Mouse (Mus musculus) T-cell, adult 2 months (primary cell): Measurements from ENCODE around the gene Serpinb9c.
"Not testable (repeated sequence)": the region's sequence is repeated elsewhere in the genome, so short reads cannot be mapped to it uniquely, and the experiment has no call there.

Source experiments
- DNase-seq: peaks from one replicate; pipeline ENCODE4 v3.0.0; 2022; ENCODE audit warnings: low spot score

Serpinb9c gene

GRCm38 (mm10) chr13:33159642-33160041 is at the start of gene Serpinb9c:
Gene Serpinb9c, minus strand, starts transcription at chr13:33159742.
- DNase-seq: no peak

DNA sequence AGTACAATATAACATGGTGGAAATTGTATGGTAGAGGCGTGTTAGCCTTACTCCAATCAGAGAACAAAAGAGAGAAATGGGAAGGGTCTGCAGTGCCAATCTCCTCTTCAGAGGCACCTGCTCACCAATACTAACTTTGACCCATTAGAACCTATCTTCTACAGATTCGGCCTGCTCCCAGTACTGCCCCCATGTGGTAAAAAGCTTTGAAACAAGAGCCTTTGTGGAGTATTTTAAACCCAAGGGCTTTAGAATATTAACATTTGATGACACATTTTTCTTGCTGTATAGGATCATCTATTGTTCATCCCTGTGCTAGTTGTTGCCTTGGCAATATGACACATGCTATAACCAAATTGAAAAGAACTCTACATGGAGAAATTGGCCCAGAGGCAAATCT is 40.2 kb upstream of the Serpinb9c start:
- no peak for DNase-seq

DNA sequence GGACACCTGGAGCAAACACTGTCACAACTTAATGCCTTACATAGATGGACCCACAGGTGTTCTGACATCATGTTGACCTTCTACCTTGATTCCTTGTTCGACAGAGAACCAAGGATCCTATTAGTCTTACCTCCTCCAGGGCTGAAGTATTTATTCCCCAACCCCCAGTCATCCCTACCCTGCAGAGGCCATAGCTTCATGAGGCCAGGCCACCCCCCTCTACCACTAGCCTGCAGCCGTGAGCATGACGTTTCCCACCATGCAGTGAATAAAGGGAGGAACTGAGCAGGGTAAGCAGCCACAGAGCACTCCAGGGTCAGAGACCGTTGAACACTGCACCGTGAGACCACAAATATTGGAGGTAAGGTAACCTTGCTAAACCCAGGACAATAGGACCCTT is 33.1 kb upstream of the Serpinb9c start, which contains the start of gene Serpinb9d:
Gene Serpinb9d, plus strand, starts transcription at position 301 of the 400 bp plus-strand sequence.
- DNase-seq: no peak

- not testable (repeated sequence) for DNase-seq
Observed at GRCm38 (mm10) chr13:33190486-33190885, 30.9 kb upstream of the Serpinb9c start.

DNA sequence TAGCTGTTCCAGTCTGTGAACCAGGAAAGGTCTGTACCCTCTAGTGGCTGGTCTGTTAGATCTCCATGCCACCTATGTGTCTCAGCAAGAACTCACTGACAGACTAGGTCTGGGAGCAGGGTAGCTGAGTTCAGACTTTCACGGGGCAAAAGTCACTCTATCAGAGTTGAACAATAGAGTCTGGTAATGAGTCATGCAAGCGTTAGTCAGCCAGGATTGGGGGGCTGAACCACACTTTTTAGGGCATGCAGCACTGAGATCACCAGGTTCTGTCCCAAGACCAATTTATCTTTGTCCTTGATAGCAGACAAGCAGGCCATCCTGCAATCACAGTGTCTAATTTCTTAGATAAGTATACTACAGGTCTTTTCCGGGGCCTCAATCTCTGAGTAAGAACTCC is 18.1 kb downstream of the Serpinb9c start:
- no peak for DNase-seq

DNA sequence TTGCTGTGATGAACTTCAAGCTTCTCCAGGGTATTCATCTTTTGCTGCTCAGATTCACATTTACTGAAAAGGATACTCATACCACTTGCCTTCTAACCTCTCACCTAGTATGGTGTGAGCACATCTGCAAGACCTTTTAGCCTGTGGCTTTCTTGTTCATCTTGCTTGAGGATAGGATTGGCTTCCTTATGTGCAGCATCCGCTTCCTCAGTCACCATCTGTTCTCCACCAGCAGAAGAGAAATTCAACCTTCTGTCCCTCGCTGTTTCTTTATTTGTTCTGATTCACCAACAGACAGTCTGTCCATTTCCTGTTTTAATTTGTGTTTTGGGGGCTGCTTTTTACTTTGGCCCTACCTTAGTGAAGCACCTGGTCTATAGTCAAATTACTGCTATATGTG is 21.8 kb downstream of the Serpinb9c start:
- no peak for DNase-seq

DNA sequence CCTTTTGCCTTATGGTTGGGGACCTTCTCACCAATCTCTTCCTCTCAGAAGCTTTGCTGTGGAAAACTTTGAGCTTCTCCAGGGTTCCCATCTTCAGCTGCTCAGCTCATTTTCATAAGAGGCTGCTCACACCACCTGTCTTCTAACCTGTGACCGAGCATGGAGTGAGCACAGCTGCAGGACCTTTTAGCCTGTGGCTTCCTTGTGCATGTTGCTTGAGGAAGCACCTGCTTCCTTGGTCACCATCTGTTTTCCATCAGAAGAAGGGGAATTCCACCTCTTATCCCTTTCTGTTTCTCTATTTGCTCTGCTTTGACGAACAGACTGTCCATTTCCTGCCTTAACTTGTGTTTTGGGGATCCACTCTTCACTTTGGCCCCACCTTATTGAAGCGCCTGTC is 46.5 kb downstream of the Serpinb9c start:
- no peak for DNase-seq

DNA sequence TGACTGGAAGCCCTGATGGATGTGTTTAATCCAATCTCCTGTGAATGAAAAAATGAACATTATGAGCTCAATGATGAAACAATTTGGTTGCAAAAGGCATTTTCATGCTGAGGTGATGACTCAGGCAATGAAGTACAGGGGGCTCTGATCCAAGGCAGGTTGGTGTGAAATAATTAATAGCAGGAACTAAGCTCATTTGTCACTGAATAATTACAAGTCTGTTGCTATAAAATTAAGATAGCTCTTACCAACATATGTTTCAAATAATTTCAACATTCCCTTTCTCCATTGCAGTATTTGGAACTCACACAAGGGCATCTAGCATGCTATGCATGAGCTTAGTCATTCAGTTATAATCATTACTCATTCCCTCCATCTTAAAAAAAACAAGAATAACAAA is 53.9 kb downstream of the Serpinb9c start:
- DNase-seq: no peak
